ENCODE assay signal across 8 mouse cellular contexts in genomic region chr12:111573315-111573714, GRCm38 (mm10). TPM values are rescaled to one million over a fixed set of nuclear protein-coding genes. Genes with fewer than 3 reads are reported as not detected.
DNase-seq lines count a peak whose midpoint lies in the region; ATAC-seq and TF ChIP-seq lines count a peak whose summit lies in the region.

No protein-coding gene starts in this region.

- WGBS in lung, embryonic 14.5 days = 26% methylated on average over 6 of the region's 6 CpGs
- WGBS in forebrain, postnatal 0 days = 35% methylated on average over 6 of the region's 6 CpGs
- 34% methylated on average over 6 of the region's 6 CpGs for WGBS in neural tube, embryonic 15.5 days

- no peak for DNase-seq in lung, embryonic 14.5 days
- DNase-seq in lung, postnatal 10 days = no peak
- no peak for DNase-seq in forebrain, postnatal 0 days
- peak; percentile 73 to 89 for DNase-seq in kidney, postnatal 36 days
- no peak for DNase-seq in right cerebral cortex, adult 2 months (ENCODE audit: low spot score in 2 of 2)

- H3K27ac ChIP-seq in lung, embryonic 14.5 days (ENCODE audit: low read depth) = no peak overlapping the region
- peak overlapping the region; percentile 99; the same call in 1 of the 2 replicates for H3K27ac ChIP-seq in forebrain, postnatal 0 days (ENCODE audit: low read depth, low read length)
- peak overlapping the region; percentile 93 for H3K27ac ChIP-seq in neural tube, embryonic 15.5 days (replicated peaks)

- H3K4me2 ChIP-seq in lung, embryonic 14.5 days = peak overlapping the region; percentile 86
- peak overlapping the region; percentile 83 for H3K4me2 ChIP-seq in forebrain, postnatal 0 days (ENCODE audit: low read depth)
- peak overlapping the region; percentile 95 for H3K4me2 ChIP-seq in neural tube, embryonic 15.5 days

- peak overlapping the region; percentile 97; the same call in 1 of the 2 replicates for H3K9ac ChIP-seq in lung, embryonic 14.5 days
- H3K9ac ChIP-seq in forebrain, postnatal 0 days = peak overlapping the region; percentile 98
- peak overlapping the region; percentile 97 for H3K9ac ChIP-seq in neural tube, embryonic 15.5 days (replicated peaks)

- no peak for TF ChIP-seq CTCF in lung, embryonic 14.5 days (IDR thresholded peaks at IDR 0.05; ENCODE audit: low read depth)
- no peak for TF ChIP-seq CTCF in forebrain, postnatal 0 days (IDR thresholded peaks at IDR 0.05; ENCODE audit: low read depth)

- no peaks in the 10 kb centered on the region for H3K36me3 ChIP-seq in lung, embryonic 14.5 days (ENCODE audit: insufficient read depth)
- no peaks in the 10 kb centered on the region for H3K36me3 ChIP-seq in forebrain, postnatal 0 days (ENCODE audit: insufficient read depth)
- H3K36me3 ChIP-seq in neural tube, embryonic 15.5 days = no peaks in the 10 kb centered on the region

- ATAC-seq in lung, embryonic 14.5 days (ENCODE audit: insufficient read depth) = no peak
- no peak for ATAC-seq in forebrain, postnatal 0 days
- no peak for ATAC-seq in neural tube, embryonic 15.5 days (ENCODE audit: low FRiP score)
- ATAC-seq in inflammation-experienced regulatory T-cells, adult 6 months = no peak
- ATAC-seq in cerebellum, adult (ENCODE audit: insufficient number of reproducible peaks, low FRiP score, low TSS enrichment) = no peak

- peaks cover 10% of the 10 kb centered on the region; the same call in 1 of the 2 replicates for H3K4me1 ChIP-seq in lung, embryonic 14.5 days (ENCODE audit: insufficient read depth)
- H3K4me1 ChIP-seq in forebrain, postnatal 0 days (ENCODE audit: insufficient read depth) = peaks cover 21% of the 10 kb centered on the region
- H3K4me1 ChIP-seq in neural tube, embryonic 15.5 days = peaks cover 35% of the 10 kb centered on the region

- H3K9me3 ChIP-seq in lung, embryonic 14.5 days (ENCODE audit: low read depth, low read length) = no peaks in the 10 kb centered on the region
- no peaks in the 10 kb centered on the region for H3K9me3 ChIP-seq in forebrain, postnatal 0 days (ENCODE audit: low read length)
- H3K9me3 ChIP-seq in neural tube, embryonic 15.5 days (replicated peaks) = no peaks in the 10 kb centered on the region

- H3K27me3 ChIP-seq in lung, embryonic 14.5 days (ENCODE audit: insufficient read depth, low read length) = no peaks in the 10 kb centered on the region
- no peaks in the 10 kb centered on the region for H3K27me3 ChIP-seq in forebrain, postnatal 0 days (ENCODE audit: insufficient read depth, low read length)
- no peaks in the 10 kb centered on the region for H3K27me3 ChIP-seq in neural tube, embryonic 15.5 days (replicated peaks)

- H3K4me3 ChIP-seq in lung, embryonic 14.5 days (ENCODE audit: low read depth, low read length) = peak overlapping the region; percentile 100
- peak overlapping the region; percentile 98 for H3K4me3 ChIP-seq in forebrain, postnatal 0 days (ENCODE audit: low read depth, low read length)
- H3K4me3 ChIP-seq in neural tube, embryonic 15.5 days (replicated peaks) = peak overlapping the region; percentile 71

RNA-seq across cellular contexts. Expression of gene Mark3, which starts 1.0 kb away (rescaled TPM):
- 57.3 and 62.0 TPM in 2 replicates for polyA plus RNA-seq in lung, embryonic 14.5 days (2014; fragmentation: Nextera tagmentation; extraction: Ambion mirVana)
- 172 and 182 TPM in 2 replicates for total RNA-seq in forebrain, postnatal 0 days (2014; rRNA removed)
- 36.9 and 42.4 TPM in 2 replicates for polyA plus RNA-seq in forebrain, postnatal 0 days (2015; fragmentation: Nextera tagmentation; extraction: Ambion mirVana)
- polyA plus RNA-seq in neural tube, embryonic 15.5 days (2015; fragmentation: Nextera tagmentation; extraction: Ambion mirVana) = 44.4 and 47.0 TPM in 2 replicates
- 10 to 100 TPM; 16.4 to 45.8 (median 41.1) TPM for polyA plus RNA-seq in inflammation-experienced regulatory T-cells, adult 6 months (2017; shearing (Covaris generic))

RNA-seq across cellular contexts. Expression of gene Eif5, which starts 35.5 kb away (rescaled TPM):
- polyA plus RNA-seq in lung, embryonic 14.5 days (2014; fragmentation: Nextera tagmentation; extraction: Ambion mirVana) = 479 and 486 TPM in 2 replicates
- 273 and 366 TPM in 2 replicates for total RNA-seq in forebrain, postnatal 0 days (2014; rRNA removed)
- polyA plus RNA-seq in forebrain, postnatal 0 days (2015; fragmentation: Nextera tagmentation; extraction: Ambion mirVana) = 580 and 648 TPM in 2 replicates
- polyA plus RNA-seq in neural tube, embryonic 15.5 days (2015; fragmentation: Nextera tagmentation; extraction: Ambion mirVana) = 547 and 548 TPM in 2 replicates
- polyA plus RNA-seq in inflammation-experienced regulatory T-cells, adult 6 months (2017; shearing (Covaris generic)) = 100 to 1,000 TPM in 2 of 3 experiments, 10 to 100 TPM in 1; 80.7 to 196 (median 189) TPM

Comparison
In these comparisons a context has a peak if more than half of its experiments do, and no peak if none do; other contexts are left out.
1. DNase-seq: peak in kidney, postnatal 36 days (2 of 2); none in lung, embryonic 14.5 days (single experiment), lung, postnatal 10 days (single experiment), forebrain, postnatal 0 days (single experiment) and right cerebral cortex, adult 2 months (0 of 2).
2. Peak in every context shown above with its lines, with median percentiles within 50 percentile points of each other: H3K4me2 ChIP-seq, H3K4me3 ChIP-seq and H3K9ac ChIP-seq.